Mouse (Mus musculus): ENCODE results near the gene Smpd1.

Gene Smpd1

GRCm38 (mm10) chr7:105554212-105554942, at the start of gene Smpd1:
TSS of gene Smpd1 (plus strand) at chr7:105554360.
- peak; percentile 94 to 96 for DNase-seq

GRCm38 (mm10) chr7:105507257-105507656, 46.9 kb upstream of the Smpd1 start:
- DNase-seq = no peak

- no peak for DNase-seq
These were observed 44.0 kb upstream of the Smpd1 start for GRCm38 (mm10) chr7:105510143-105510542.

- no peak for DNase-seq
These were observed 40.3 kb upstream of the Smpd1 start for GRCm38 (mm10) chr7:105513845-105514291.

GRCm38 (mm10) chr7:105514561-105514960, 39.6 kb upstream of the Smpd1 start:
- no peak for DNase-seq

- peak; percentile 50 to 87 for DNase-seq
These were observed 39.0 kb upstream of the Smpd1 start for GRCm38 (mm10) chr7:105515178-105515577.

GRCm38 (mm10) chr7:105516669-105517360, 37.3 kb upstream of the Smpd1 start:
- peak; percentile 12 to 65 for DNase-seq

GRCm38 (mm10) chr7:105519336-105519735, 34.8 kb upstream of the Smpd1 start:
- DNase-seq = no peak

GRCm38 (mm10) chr7:105519771-105520170, 34.4 kb upstream of the Smpd1 start:
- DNase-seq = no peak

- DNase-seq = peak; percentile 57 to 79
These were observed 34.0 kb upstream of the Smpd1 start for GRCm38 (mm10) chr7:105520201-105520600.

- DNase-seq = no peak
These were observed 29.9 kb upstream of the Smpd1 start for GRCm38 (mm10) chr7:105524222-105524621.

GRCm38 (mm10) chr7:105527306-105527937, 26.7 kb upstream of the Smpd1 start:
- peak; percentile 61 to 62 for DNase-seq

- peak; percentile 43 to 62 for DNase-seq
These were observed 26.1 kb upstream of the Smpd1 start for GRCm38 (mm10) chr7:105528094-105528493.

- no peak for DNase-seq
These were observed 20.0 kb upstream of the Smpd1 start for GRCm38 (mm10) chr7:105534162-105534561.

- DNase-seq = no peak
These were observed 8.2 kb upstream of the Smpd1 start for GRCm38 (mm10) chr7:105545986-105546385.

- DNase-seq = no peak
These were observed 6.2 kb upstream of the Smpd1 start for GRCm38 (mm10) chr7:105547970-105548369.

- peak in 1 of 2 experiments; percentile 33 for DNase-seq
These were observed 5.1 kb upstream of the Smpd1 start for GRCm38 (mm10) chr7:105549035-105549434.

GRCm38 (mm10) chr7:105553456-105554211, 526 bp upstream of the Smpd1 start:
- no peak for DNase-seq

- DNase-seq = no peak
These were observed 1.4 kb downstream of the Smpd1 start for GRCm38 (mm10) chr7:105555571-105555970.

GRCm38 (mm10) chr7:105556406-105556805, 2.2 kb downstream of the Smpd1 start:
- DNase-seq = no peak

- no peak for DNase-seq
These were observed 3.5 kb downstream of the Smpd1 start for GRCm38 (mm10) chr7:105557671-105558070.

- no peak for DNase-seq
These were observed 4.9 kb downstream of the Smpd1 start for GRCm38 (mm10) chr7:105559016-105559415.

GRCm38 (mm10) chr7:105562317-105562716, 8.2 kb downstream of the Smpd1 start:
- DNase-seq = no peak

Measured in kidney, postnatal 36 days (tissue).